Mouse (Mus musculus) erythroblast, embryonic 14.5 days (primary cell): ENCODE measurements around the gene Gm44579.

Experiments
- GATA1 ChIP-seq: IDR thresholded peaks from 2 replicates; pipeline ENCODE4 v1.6.1; 2012; ENCODE audit warnings: low read length, inconsistent platforms, mixed read lengths
- TAL1 ChIP-seq: IDR thresholded peaks from 3 replicates; pipeline ENCODE4 v1.6.1; 2012; ENCODE audit warnings: low read length, inconsistent platforms, mixed read lengths

- no peak for TF ChIP-seq GATA1
- no peak for TF ChIP-seq TAL1
Measured at GRCm38 (mm10) chr15:98181856-98182570, 38.8 kb downstream of the Gm44579 start.
